Mouse (Mus musculus) neural tube, embryonic 11.5 days (tissue): ENCODE measurements around the gene Tmem138. TPM values are rescaled to one million over a fixed set of nuclear protein-coding genes. Genes with fewer than 3 reads are reported as not detected.

Experiments
- ATAC-seq: fragments of 200-750 bp; cut with Nextera tagmentation; 2 replicates; pipeline ENCODE4 v1.8.0; 2017; ENCODE audit warnings: moderate number of reproducible peaks, mild to moderate bottlenecking, moderate TSS enrichment, moderate library complexity; ENCODE audit not compliant: insufficient read depth, low FRiP score, low TSS enrichment
- DNase-seq: peaks from one replicate; pipeline ENCODE4 v3.0.0-alpha.2; 2015; ENCODE audit warnings: low spot score
- H3K27ac ChIP-seq: fragments of 300-500 bp; sonication (generic); 2 replicates; pipeline ENCODE4 v1.5.1; 2014; ENCODE audit warnings: low read depth, mild to moderate bottlenecking, low read length
- H3K27me3 ChIP-seq: fragments of 300-500 bp; sonication (generic); 2 replicates; pipeline ENCODE4 v1.6.1; 2014; ENCODE audit warnings: mild to moderate bottlenecking, low read length, mixed read lengths; ENCODE audit not compliant: control insufficient read depth, insufficient read depth
- H3K36me3 ChIP-seq: fragments of 300-500 bp; sonication (generic); 2 replicates; pipeline ENCODE4 v1.6.1; 2014; ENCODE audit warnings: mild to moderate bottlenecking, low read length, moderate library complexity, mixed read lengths; ENCODE audit not compliant: control insufficient read depth, insufficient read depth
- H3K4me1 ChIP-seq: fragments of 300-500 bp; sonication (generic); 2 replicates; pipeline ENCODE4 v1.6.1; 2014; ENCODE audit warnings: low read length, mixed read lengths; ENCODE audit not compliant: control insufficient read depth, insufficient read depth
- H3K4me2 ChIP-seq: fragments of 300-500 bp; sonication (generic); 2 replicates; pipeline ENCODE4 v1.6.1; 2014; ENCODE audit warnings: low read depth, mild to moderate bottlenecking, moderate library complexity
- H3K4me3 ChIP-seq: fragments of 300-500 bp; sonication (generic); 2 replicates; pipeline ENCODE4 v1.5.1; 2014; ENCODE audit warnings: low read depth, low read length
- H3K9ac ChIP-seq: fragments of 300-500 bp; sonication (generic); 2 replicates; pipeline ENCODE4 v1.6.1; 2014; ENCODE audit warnings: mild to moderate bottlenecking, low read length
- H3K9me3 ChIP-seq: fragments of 300-500 bp; sonication (generic); 2 replicates; pipeline ENCODE4 v1.6.1; 2016; ENCODE audit warnings: low read length; ENCODE audit not compliant: control insufficient read depth
- WGBS: fragments of 180-500 bp; shearing (Covaris S2); extraction: QIAGEN DNeasy Blood & Tissue Kit; methylation state at CpG from one replicate; pipeline ENCODE4 v1.1.7; 2014; 5-methylcytosine and 5-hydroxymethylcytosine counted together
- polyA plus RNA-seq: library from polyadenylated mRNA; unstranded; fragments of >200 nt; fragmentation: Nextera tagmentation; extraction: Ambion mirVana; gene quantifications from 2 replicates; pipeline ENCODE4 v1.2.1, GENCODE M21; 2014

The Tmem138 gene
- polyA plus RNA-seq, 1 experiment from 2014 or later, result 55.8 TPM

GRCm38 (mm10) chr19:10602247-10602769, 25.1 kb upstream of the Tmem138 start:
- H3K4me1 ChIP-seq, result peaks cover 10% of the 10 kb centered on the region; the same call in 1 of the 2 replicates
- H3K9ac ChIP-seq, result peak overlapping the region; percentile 67
- H3K4me3 ChIP-seq, result peak overlapping the region; percentile 24
- ATAC-seq, result peak; percentile 48; the same call in 1 of the 2 replicates
- H3K36me3 ChIP-seq, result no peaks in the 10 kb centered on the region
- 10% methylated on average over 6 of the region's 6 CpGs for WGBS
- no peaks in the 10 kb centered on the region for H3K9me3 ChIP-seq
- DNase-seq, result no peak
- no peaks in the 10 kb centered on the region for H3K27me3 ChIP-seq
- peak overlapping the region; percentile 90 for H3K27ac ChIP-seq
- peak overlapping the region; percentile 48 for H3K4me2 ChIP-seq

GRCm38 (mm10) chr19:10599648-10600047, 22.5 kb upstream of the Tmem138 start:
- no peaks in the 10 kb centered on the region for H3K9me3 ChIP-seq
- no peak overlapping the region for H3K4me2 ChIP-seq
- H3K27me3 ChIP-seq, result no peaks in the 10 kb centered on the region
- DNase-seq (no peak), ATAC-seq (no peak)
- H3K9ac ChIP-seq, result no peak overlapping the region
- H3K4me3 ChIP-seq, result no peak overlapping the region
- H3K4me1 ChIP-seq, result peaks cover 1% of the 10 kb centered on the region; the same call in 1 of the 2 replicates
- H3K36me3 ChIP-seq, result peaks cover 3% of the 10 kb centered on the region
- H3K27ac ChIP-seq, result no peak overlapping the region
- 93% methylated on average over 2 of the region's 2 CpGs for WGBS

GRCm38 (mm10) chr19:10598188-10598587, 21.0 kb upstream of the Tmem138 start:
- no peak overlapping the region for H3K9ac ChIP-seq
- no peaks in the 10 kb centered on the region for H3K9me3 ChIP-seq
- DNase-seq (no peak), ATAC-seq (no peak)
- no peak overlapping the region for H3K4me3 ChIP-seq
- no peak overlapping the region for H3K4me2 ChIP-seq
- WGBS, result 39% methylated on average over 3 of the region's 3 CpGs
- no peaks in the 10 kb centered on the region for H3K27me3 ChIP-seq
- no peaks in the 10 kb centered on the region for H3K4me1 ChIP-seq
- H3K36me3 ChIP-seq, result peaks cover 3% of the 10 kb centered on the region
- no peak overlapping the region for H3K27ac ChIP-seq

GRCm38 (mm10) chr19:10591659-10592377, 14.7 kb upstream of the Tmem138 start:
- H3K27ac ChIP-seq, result no peak overlapping the region
- no peak overlapping the region for H3K4me3 ChIP-seq
- ATAC-seq (no peak), DNase-seq (no peak)
- WGBS, result 90% methylated on average over 6 of the region's 6 CpGs
- H3K4me2 ChIP-seq, result no peak overlapping the region
- H3K36me3 ChIP-seq, result peaks cover 3% of the 10 kb centered on the region
- no peaks in the 10 kb centered on the region for H3K4me1 ChIP-seq
- H3K9ac ChIP-seq, result no peak overlapping the region
- no peaks in the 10 kb centered on the region for H3K9me3 ChIP-seq
- no peaks in the 10 kb centered on the region for H3K27me3 ChIP-seq

GRCm38 (mm10) chr19:10590301-10590700, 13.1 kb upstream of the Tmem138 start:
- no peaks in the 10 kb centered on the region for H3K4me1 ChIP-seq
- ATAC-seq, result no peak
- no peak overlapping the region for H3K4me3 ChIP-seq
- no peaks in the 10 kb centered on the region for H3K27me3 ChIP-seq
- H3K9me3 ChIP-seq, result no peaks in the 10 kb centered on the region
- H3K27ac ChIP-seq, result no peak overlapping the region
- H3K9ac ChIP-seq, result no peak overlapping the region
- 74% methylated on average over 3 of the region's 3 CpGs for WGBS
- no peak for DNase-seq
- no peak overlapping the region for H3K4me2 ChIP-seq
- H3K36me3 ChIP-seq, result no peaks in the 10 kb centered on the region

GRCm38 (mm10) chr19:10589127-10589857, 12.1 kb upstream of the Tmem138 start:
- Histone ChIP-seq H3K4me3 (no peak overlapping the region), H3K4me1 (no peaks in the 10 kb centered on the region), H3K9me3 (no peaks in the 10 kb centered on the region), H3K27ac (no peak overlapping the region), H3K9ac (no peak overlapping the region), H3K36me3 (no peaks in the 10 kb centered on the region), H3K4me2 (no peak overlapping the region), H3K27me3 (no peaks in the 10 kb centered on the region)
- DNase-seq (no peak), ATAC-seq (no peak)
- 72% methylated on average over 5 of the region's 5 CpGs for WGBS

GRCm38 (mm10) chr19:10587231-10587630, 10.1 kb upstream of the Tmem138 start:
- 89% methylated on average over 8 of the region's 8 CpGs for WGBS
- no peak overlapping the region for H3K4me3 ChIP-seq
- no peak overlapping the region for H3K27ac ChIP-seq
- ATAC-seq (no peak), DNase-seq (no peak)
- no peaks in the 10 kb centered on the region for H3K27me3 ChIP-seq
- no peaks in the 10 kb centered on the region for H3K9me3 ChIP-seq
- no peaks in the 10 kb centered on the region for H3K4me1 ChIP-seq
- H3K4me2 ChIP-seq, result no peak overlapping the region
- no peak overlapping the region for H3K9ac ChIP-seq
- H3K36me3 ChIP-seq, result no peaks in the 10 kb centered on the region

- H3K4me1 ChIP-seq, result no peaks in the 10 kb centered on the region
- no peaks in the 10 kb centered on the region for H3K36me3 ChIP-seq
- no peaks in the 10 kb centered on the region for H3K9me3 ChIP-seq
- ATAC-seq, result no peak
- no peak overlapping the region for H3K4me3 ChIP-seq
- no peak for DNase-seq
- H3K27me3 ChIP-seq, result no peaks in the 10 kb centered on the region
- H3K9ac ChIP-seq, result no peak overlapping the region
- WGBS, result 89% methylated on average over 8 of the region's 8 CpGs
- H3K27ac ChIP-seq, result no peak overlapping the region
- no peak overlapping the region for H3K4me2 ChIP-seq
These were observed 8.0 kb upstream of the Tmem138 start for GRCm38 (mm10) chr19:10585112-10585511.
